Mouse (Mus musculus): ENCODE measurements around the gene Ltbp4. TPM values are rescaled to one million over a fixed set of nuclear protein-coding genes. Genes with fewer than 3 reads are reported as not detected.

The Ltbp4 gene
- polyA plus RNA-seq, 1 experiment from 2014 or later = 81.0 TPM

- no peak overlapping the region for H3K9ac ChIP-seq (ENCODE audit: low read length)
- H3K9me3 ChIP-seq (ENCODE audit: control insufficient read depth, low read length) = no peaks in the 10 kb centered on the region
- no peak for TF ChIP-seq EP300 (optimal IDR thresholded peaks at IDR 0.05)
- no peak for TF ChIP-seq CTCF (IDR thresholded peaks at IDR 0.05; ENCODE audit: low read depth)
- no peak for ATAC-seq (ENCODE audit: low FRiP score, low TSS enrichment)
- no peak overlapping the region for H3K27ac ChIP-seq (replicated peaks)
- H3K4me1 ChIP-seq (replicated peaks; ENCODE audit: control insufficient read depth, insufficient read depth) = peaks cover 3% of the 10 kb centered on the region; the same call in 1 of the 2 replicates
- no peaks in the 10 kb centered on the region for H3K27me3 ChIP-seq (ENCODE audit: control insufficient read depth, insufficient read depth, low read length)
- WGBS = 78% methylated on average over 4 of the region's 4 CpGs
- H3K4me2 ChIP-seq (replicated peaks; ENCODE audit: low read depth) = no peak overlapping the region
- H3K36me3 ChIP-seq (ENCODE audit: control insufficient read depth, insufficient read depth, low read length) = peaks cover 6% of the 10 kb centered on the region; the same call in 1 of the 2 replicates
- H3K4me3 ChIP-seq (ENCODE audit: low read depth, low read length) = no peak overlapping the region
- no peak for DNase-seq (ENCODE audit: low spot score)
Measured at GRCm38 (mm10) chr7:27339114-27339513, 1.6 kb upstream of the Ltbp4 start.

- Histone ChIP-seq H3K4me3 (ENCODE audit: low read depth, low read length) (peak overlapping the region; percentile 39), H3K27me3 (ENCODE audit: control insufficient read depth, insufficient read depth, low read length) (no peaks in the 10 kb centered on the region), H3K9me3 (ENCODE audit: control insufficient read depth, low read length) (no peaks in the 10 kb centered on the region), H3K4me2 (replicated peaks; ENCODE audit: low read depth) (peak overlapping the region; percentile 65), H3K36me3 (ENCODE audit: control insufficient read depth, insufficient read depth, low read length) (no peaks in the 10 kb centered on the region), H3K4me1 (replicated peaks; ENCODE audit: control insufficient read depth, insufficient read depth) (peaks cover 7% of the 10 kb centered on the region; the same call in 1 of the 2 replicates), H3K9ac (ENCODE audit: low read length) (peak overlapping the region; percentile 45; the same call in 1 of the 2 replicates), H3K27ac (replicated peaks) (peak overlapping the region; percentile 49; the same call in 1 of the 2 replicates)
- WGBS = under 1% methylated on average over 46 of the region's 47 CpGs
- ATAC-seq (ENCODE audit: low FRiP score, low TSS enrichment) = peak; percentile 75
- TF ChIP-seq EP300 (optimal IDR thresholded peaks at IDR 0.05) (no peak), CTCF (IDR thresholded peaks at IDR 0.05; ENCODE audit: low read depth) (peak; percentile 99)
- DNase-seq (ENCODE audit: low spot score) = peak; percentile 90
Measured at GRCm38 (mm10) chr7:27335928-27336823, 1.3 kb downstream of the Ltbp4 start.

- no peaks in the 10 kb centered on the region for H3K9me3 ChIP-seq (ENCODE audit: control insufficient read depth, low read length)
- no peak for ATAC-seq (ENCODE audit: low FRiP score, low TSS enrichment)
- no peak for TF ChIP-seq CTCF (IDR thresholded peaks at IDR 0.05; ENCODE audit: low read depth)
- no peak for TF ChIP-seq EP300 (optimal IDR thresholded peaks at IDR 0.05)
- H3K36me3 ChIP-seq (ENCODE audit: control insufficient read depth, insufficient read depth, low read length) = no peaks in the 10 kb centered on the region
- 46% methylated on average over 15 of the region's 15 CpGs for WGBS
- H3K27ac ChIP-seq (replicated peaks) = peak overlapping the region; percentile 93
- H3K4me1 ChIP-seq (replicated peaks; ENCODE audit: control insufficient read depth, insufficient read depth) = peaks cover 7% of the 10 kb centered on the region; the same call in 1 of the 2 replicates
- 0 out of 2 replicates have a peak overlapping the region, but pooled peaks have one; percentile 93 for H3K4me2 ChIP-seq (replicated peaks; ENCODE audit: low read depth)
- DNase-seq (ENCODE audit: low spot score) = no peak
- no peaks in the 10 kb centered on the region for H3K27me3 ChIP-seq (ENCODE audit: control insufficient read depth, insufficient read depth, low read length)
- no peak overlapping the region for H3K9ac ChIP-seq (ENCODE audit: low read length)
- no peak overlapping the region for H3K4me3 ChIP-seq (ENCODE audit: low read depth, low read length)
Measured at GRCm38 (mm10) chr7:27335011-27335720, 2.3 kb downstream of the Ltbp4 start.

- no peak for DNase-seq (ENCODE audit: low spot score)
- Histone ChIP-seq H3K27ac (replicated peaks) (peak overlapping the region; percentile 93), H3K4me2 (replicated peaks; ENCODE audit: low read depth) (peak overlapping the region; percentile 93), H3K36me3 (ENCODE audit: control insufficient read depth, insufficient read depth, low read length) (no peaks in the 10 kb centered on the region), H3K9ac (ENCODE audit: low read length) (peak overlapping the region; percentile 18; the same call in 1 of the 2 replicates), H3K27me3 (ENCODE audit: control insufficient read depth, insufficient read depth, low read length) (no peaks in the 10 kb centered on the region), H3K4me1 (replicated peaks; ENCODE audit: control insufficient read depth, insufficient read depth) (peaks cover 7% of the 10 kb centered on the region; the same call in 1 of the 2 replicates), H3K4me3 (ENCODE audit: low read depth, low read length) (peak overlapping the region; percentile 72; the same call in 1 of the 2 replicates), H3K9me3 (ENCODE audit: control insufficient read depth, low read length) (no peaks in the 10 kb centered on the region)
- WGBS = 9% methylated on average over 32 of the region's 32 CpGs
- ATAC-seq (ENCODE audit: low FRiP score, low TSS enrichment) = no peak
- TF ChIP-seq CTCF (IDR thresholded peaks at IDR 0.05; ENCODE audit: low read depth) = peak; percentile 37; the same call in 1 of the 2 replicates
- TF ChIP-seq EP300 (optimal IDR thresholded peaks at IDR 0.05) = no peak
Measured at GRCm38 (mm10) chr7:27334405-27334911, 3.0 kb downstream of the Ltbp4 start.

GRCm38 (mm10) chr7:27333316-27333941 lies 4.1 kb downstream of the Ltbp4 start:
- H3K27ac ChIP-seq (replicated peaks) = peak overlapping the region; percentile 93
- H3K4me2 ChIP-seq (replicated peaks; ENCODE audit: low read depth) = peak overlapping the region; percentile 93
- WGBS = under 1% methylated on average over 25 of the region's 77 CpGs
- no peak for DNase-seq (ENCODE audit: low spot score)
- H3K27me3 ChIP-seq (ENCODE audit: control insufficient read depth, insufficient read depth, low read length) = no peaks in the 10 kb centered on the region
- no peaks in the 10 kb centered on the region for H3K9me3 ChIP-seq (ENCODE audit: control insufficient read depth, low read length)
- no peak for ATAC-seq (ENCODE audit: low FRiP score, low TSS enrichment)
- H3K4me3 ChIP-seq (ENCODE audit: low read depth, low read length) = peak overlapping the region; percentile 72
- H3K4me1 ChIP-seq (replicated peaks; ENCODE audit: control insufficient read depth, insufficient read depth) = peaks cover 7% of the 10 kb centered on the region; the same call in 1 of the 2 replicates
- TF ChIP-seq EP300 (optimal IDR thresholded peaks at IDR 0.05) (no peak), CTCF (IDR thresholded peaks at IDR 0.05; ENCODE audit: low read depth) (peak; percentile 42)
- no peaks in the 10 kb centered on the region for H3K36me3 ChIP-seq (ENCODE audit: control insufficient read depth, insufficient read depth, low read length)
- peak overlapping the region; percentile 77 for H3K9ac ChIP-seq (ENCODE audit: low read length)
